Mouse (Mus musculus) urinary bladder, postnatal 36 days (tissue): ENCODE data around the gene Polr3h.

Source experiments
- DNase-seq, 2 experiments: peaks; one replicate each; pipeline ENCODE4 v3.0.0; 2022; ENCODE audit warnings: low spot score in 2 of 2, mixed read lengths in 1 of 2

Gene Polr3h

GRCm38 (mm10) chr15:81872262-81873136 lies 53.5 kb downstream of the Polr3h start, which contains the start of gene Aco2:
Gene Aco2 (plus strand): TSS chr15:81872309.
- DNase-seq: peak; percentile 99 to 100

GRCm38 (mm10) chr15:81871604-81872261 lies 54.3 kb downstream of the Polr3h start, which contains the start of gene Phf5a:
Gene Phf5a (minus strand): TSS chr15:81871911.
- peak; percentile 72 to 82 for DNase-seq

- no peak for DNase-seq
These were observed 56.1 kb downstream of the Polr3h start for GRCm38 (mm10) chr15:81869985-81870384.

- DNase-seq: no peak
These were observed 61.8 kb downstream of the Polr3h start for GRCm38 (mm10) chr15:81864238-81864637.

GRCm38 (mm10) chr15:81860471-81861135 lies 65.4 kb downstream of the Polr3h start:
- DNase-seq: peak in 1 of 2 experiments; percentile 60

GRCm38 (mm10) chr15:81859330-81860255 lies 66.4 kb downstream of the Polr3h start:
- DNase-seq: peak; percentile 73 to 85

GRCm38 (mm10) chr15:81858517-81859329 lies 67.3 kb downstream of the Polr3h start, which contains the start of gene Tob2:
Gene Tob2 (minus strand): TSS chr15:81858796.
- peak; percentile 67 for DNase-seq

- DNase-seq: peak; percentile 94 to 97
These were observed 67.9 kb downstream of the Polr3h start for GRCm38 (mm10) chr15:81858138-81858516.

- no peak for DNase-seq
These were observed 68.3 kb downstream of the Polr3h start for GRCm38 (mm10) chr15:81857724-81858116.

GRCm38 (mm10) chr15:81856938-81857723 lies 68.9 kb downstream of the Polr3h start:
- DNase-seq: peak in 1 of 2 experiments; percentile 26

GRCm38 (mm10) chr15:81856030-81856790 lies 69.8 kb downstream of the Polr3h start:
- peak; percentile 73 to 79 for DNase-seq

- no peak for DNase-seq
These were observed 73.0 kb downstream of the Polr3h start for GRCm38 (mm10) chr15:81853081-81853480.

- no peak for DNase-seq
These were observed 73.5 kb downstream of the Polr3h start for GRCm38 (mm10) chr15:81852411-81853000.

- DNase-seq: no peak
These were observed 74.7 kb downstream of the Polr3h start for GRCm38 (mm10) chr15:81851375-81851774.

GRCm38 (mm10) chr15:81850718-81851117 lies 75.3 kb downstream of the Polr3h start:
- DNase-seq: no peak

GRCm38 (mm10) chr15:81849104-81849503 lies 76.9 kb downstream of the Polr3h start:
- DNase-seq: no peak

- peak in 1 of 2 experiments; percentile 57 for DNase-seq
These were observed 77.7 kb downstream of the Polr3h start for GRCm38 (mm10) chr15:81848301-81848700.

GRCm38 (mm10) chr15:81847861-81848260 lies 78.2 kb downstream of the Polr3h start:
- no peak for DNase-seq
